Mouse (Mus musculus) bone marrow, adult 2 months (tissue): Measurements from ENCODE around the gene Nudt22. TPM values are rescaled to one million over a fixed set of nuclear protein-coding genes. Genes with fewer than 3 reads are reported as not detected.
A peak's percentile ranks its signal among the peaks of the same experiment; 100 is the strongest.

ENCODE experiments used
- H3K27ac ChIP-seq: fragments of 200-500 bp; 2 replicates; pipeline ENCODE4 v1.5.1; 2012; ENCODE audit warnings: low read depth, mild to moderate bottlenecking, control low read depth, inconsistent platforms, low read length; ENCODE audit not compliant: control insufficient read depth, poor library complexity, insufficient read depth
- H3K4me1 ChIP-seq: fragments of 200-500 bp; 2 replicates; pipeline ENCODE4 v1.6.1; 2011; ENCODE audit warnings: low read length; ENCODE audit not compliant: control insufficient read depth, insufficient read depth
- H3K4me3 ChIP-seq: fragments of 200-500 bp; replicated peaks from 2 replicates; pipeline ENCODE3; 2011; ENCODE audit warnings: mild to moderate bottlenecking, low read depth, low read length, control low read depth; ENCODE audit not compliant: control insufficient read depth
- CTCF ChIP-seq: fragments of 200-500 bp; IDR thresholded peaks from 2 replicates; pipeline ENCODE4 v1.5.1; 2011; ENCODE audit warnings: low read length, control low read depth; ENCODE audit not compliant: control insufficient read depth, insufficient read depth
- POLR2A ChIP-seq: fragments of 200-500 bp; IDR thresholded peaks from 2 replicates; pipeline ENCODE4 v1.6.1; 2011; ENCODE audit warnings: low read depth, mild to moderate bottlenecking, control low read depth, low read length, borderline replicate concordance; ENCODE audit not compliant: control insufficient read depth
- WGBS: fragments of 180-500 bp; shearing (Covaris S2); methylation state at CpG from one replicate; pipeline ENCODE4 v1.1.7; 2018; 5-methylcytosine and 5-hydroxymethylcytosine counted together
- polyA plus RNA-seq: library from polyadenylated mRNA; stranded (reverse); fragments of >200 nt; gene quantifications from 2 replicates; pipeline ENCODE4 v1.2.4, GENCODE M21; 2011; ENCODE audit warnings: low replicate concordance; ENCODE audit not compliant: missing spikeins, insufficient read depth, insufficient read length

Nudt22 gene
- polyA plus RNA-seq, 1 experiment = 20.7 TPM

GRCm38 (mm10) chr19:7029531-7029930 lies 33.6 kb upstream of the Nudt22 start:
- Histone ChIP-seq H3K27ac (no peak overlapping the region), H3K4me1 (no peaks in the 10 kb centered on the region), H3K4me3 (no peak overlapping the region)
- TF ChIP-seq POLR2A (no peak), CTCF (no peak)
- 94% methylated on average over 5 of the region's 5 CpGs for WGBS

GRCm38 (mm10) chr19:7020224-7020641 lies 24.3 kb upstream of the Nudt22 start:
- peak overlapping the region; percentile 94 for H3K27ac ChIP-seq
- H3K4me3 ChIP-seq = peak overlapping the region; percentile 8
- TF ChIP-seq POLR2A (no peak), CTCF (peak; percentile 95)
- H3K4me1 ChIP-seq = peaks cover 3% of the 10 kb centered on the region; the same call in 1 of the 2 replicates
- WGBS = 11% methylated on average over 3 of the region's 3 CpGs

GRCm38 (mm10) chr19:7019191-7019590 lies 23.3 kb upstream of the Nudt22 start, which contains the start of gene Fermt3:
Gene Fermt3, minus strand, starts transcription at chr19:7019469.
- Histone ChIP-seq H3K4me1 (peaks cover 3% of the 10 kb centered on the region; the same call in 1 of the 2 replicates), H3K4me3 (peak within 1 kb of the TSS; percentile 79), H3K27ac (peak within 1 kb of the TSS; percentile 94)
- peak; percentile 13; the same call in 1 of the 2 replicates for TF ChIP-seq CTCF
- TF ChIP-seq POLR2A = peak; percentile 78
- WGBS = under 1% methylated on average over 5 of the region's 5 CpGs

GRCm38 (mm10) chr19:7018546-7018945 lies 22.6 kb upstream of the Nudt22 start:
- WGBS = 2% methylated on average over 11 of the region's 11 CpGs
- peak overlapping the region; percentile 79 for H3K4me3 ChIP-seq
- peak overlapping the region; percentile 94 for H3K27ac ChIP-seq
- no peak for TF ChIP-seq POLR2A
- TF ChIP-seq CTCF = no peak
- H3K4me1 ChIP-seq = peaks cover 3% of the 10 kb centered on the region; the same call in 1 of the 2 replicates

GRCm38 (mm10) chr19:7017541-7018457 lies 21.9 kb upstream of the Nudt22 start:
- TF ChIP-seq POLR2A (no peak; the same call in 1 of the 2 replicates), CTCF (no peak)
- H3K4me3 ChIP-seq = peak overlapping the region; percentile 79
- peaks cover 3% of the 10 kb centered on the region; the same call in 1 of the 2 replicates for H3K4me1 ChIP-seq
- peak overlapping the region; percentile 94 for H3K27ac ChIP-seq
- 6% methylated on average over 12 of the region's 12 CpGs for WGBS

GRCm38 (mm10) chr19:7014481-7015135 lies 18.7 kb upstream of the Nudt22 start:
- Histone ChIP-seq H3K4me1 (no peaks in the 10 kb centered on the region; the same call in 1 of the 2 replicates), H3K4me3 (no peak overlapping the region), H3K27ac (no peak overlapping the region)
- TF ChIP-seq POLR2A (no peak), CTCF (no peak)
- WGBS = 87% methylated on average over 20 of the region's 20 CpGs

GRCm38 (mm10) chr19:7013984-7014383 lies 18.1 kb upstream of the Nudt22 start:
- TF ChIP-seq POLR2A = no peak
- TF ChIP-seq CTCF = no peak
- H3K4me1 ChIP-seq = no peaks in the 10 kb centered on the region; the same call in 1 of the 2 replicates
- WGBS = 93% methylated on average over 9 of the region's 9 CpGs

GRCm38 (mm10) chr19:7012426-7012825 lies 16.5 kb upstream of the Nudt22 start:
- H3K27ac ChIP-seq = no peak overlapping the region
- TF ChIP-seq POLR2A (no peak), CTCF (no peak)
- WGBS = 90% methylated on average over 4 of the region's 4 CpGs
- no peak overlapping the region for H3K4me3 ChIP-seq
- H3K4me1 ChIP-seq = no peaks in the 10 kb centered on the region; the same call in 1 of the 2 replicates

More at GRCm38 (mm10) chr19:7013984-7014383, 18.1 kb upstream of the Nudt22 start:
- no peak overlapping the region for H3K4me3 ChIP-seq
- no peak overlapping the region for H3K27ac ChIP-seq
